Mouse (Mus musculus) lung, postnatal 0 days (tissue): Measurements from ENCODE around the gene Sost.

Source experiments
- CTCF ChIP-seq: IDR thresholded peaks from 2 replicates; pipeline ENCODE4 v1.5.1; 2016; ENCODE audit warnings: antibody characterized with exemption, mild to moderate bottlenecking
- EP300 ChIP-seq: IDR thresholded peaks from 2 replicates; pipeline ENCODE4 v1.6.1; 2016; ENCODE audit warnings: antibody characterized with exemption, mild to moderate bottlenecking, control low read depth

- TF ChIP-seq CTCF (no peak), EP300 (no peak)
Observed at GRCm38 (mm10) chr11:101966965-101967614, at the start of gene Sost.
